In genomic region chr5:129780131-129780530, GRCm38 (mm10) we compare ENCODE assay signal across 23 mouse cellular contexts. TPM values are rescaled to one million over a fixed set of nuclear protein-coding genes. Genes with fewer than 3 reads are reported as not detected.
DNase-seq lines count a peak whose midpoint lies in the region; ATAC-seq lines count a peak whose summit lies in the region.
"Had no signal": no experiment of that assay in that cellular context is flagged by ENCODE, and none has a peak within 500 bp of the region (broad histone marks: within the 10 kb centered on the region; RNA-seq: fewer than 3 reads in every experiment).

No protein-coding gene starts in this region.

- no peak overlapping the region for H3K27ac ChIP-seq in embryonic facial prominence, embryonic 12.5 days
- H3K27ac ChIP-seq in embryonic facial prominence, embryonic 10.5 days (replicated peaks) = no peak overlapping the region
- no peak overlapping the region for H3K27ac ChIP-seq in liver, embryonic 12.5 days
- H3K27ac ChIP-seq: hindbrain, embryonic 12.5 days; neural tube, embryonic 12.5 days had no signal

- no peak for ATAC-seq in embryonic facial prominence, embryonic 12.5 days (ENCODE audit: insufficient number of reproducible peaks, insufficient read depth, low FRiP score, low TSS enrichment)
- ATAC-seq in liver, embryonic 12.5 days = no peak
- ATAC-seq: activated CD4-positive, CD25-positive, alpha-beta regulatory T cell, adult 4 months had no signal

- no peak for DNase-seq in embryonic facial prominence, embryonic 10.5 days (ENCODE audit: low spot score)
- DNase-seq in liver (no peak), R1 (ENCODE audit: low read depth, low spot score) (peak; percentile 74)
- no peak for DNase-seq in lung, postnatal 4 days
- no peak for DNase-seq in kidney, adult 11 months
- no peak for DNase-seq in heart, adult 18-20 months
- DNase-seq: adrenal gland, adult 8-10 months; cerebellum, adult 11-12 months; cerebellum, postnatal 14 days; heart, postnatal 14 days; kidney, postnatal 4 days; liver, embryonic 13.5 days; lung, postnatal 36 days; midbrain, embryonic 14.5 days; right cerebral cortex, postnatal 14 days had no signal

- H3K4me3 ChIP-seq in embryonic facial prominence, embryonic 12.5 days = no peak overlapping the region
- no peak overlapping the region for H3K4me3 ChIP-seq in embryonic facial prominence, embryonic 10.5 days
- H3K4me3 ChIP-seq in liver, embryonic 12.5 days = no peak overlapping the region

- no peak overlapping the region for H3K9ac ChIP-seq in embryonic facial prominence, embryonic 12.5 days
- H3K9ac ChIP-seq in liver, embryonic 12.5 days = no peak overlapping the region

- H3K36me3 ChIP-seq in embryonic facial prominence, embryonic 12.5 days = no peaks in the 10 kb centered on the region
- H3K36me3 ChIP-seq in embryonic facial prominence, embryonic 10.5 days (replicated peaks) = no peaks in the 10 kb centered on the region
- peaks cover 13% of the 10 kb centered on the region for H3K36me3 ChIP-seq in liver, embryonic 12.5 days
- H3K36me3 ChIP-seq: heart, embryonic 13.5 days; hindbrain, embryonic 12.5 days; intestine, embryonic 15.5 days; lung, embryonic 15.5 days; neural tube, embryonic 12.5 days had no signal

- no peaks in the 10 kb centered on the region for H3K9me3 ChIP-seq in embryonic facial prominence, embryonic 12.5 days
- no peaks in the 10 kb centered on the region for H3K9me3 ChIP-seq in embryonic facial prominence, embryonic 10.5 days
- H3K9me3 ChIP-seq in liver, embryonic 12.5 days (replicated peaks) = no peaks in the 10 kb centered on the region
- H3K9me3 ChIP-seq: heart, embryonic 13.5 days; hindbrain, embryonic 12.5 days; intestine, embryonic 15.5 days; liver, embryonic 13.5 days; lung, embryonic 15.5 days; neural tube, embryonic 12.5 days had no signal

- peak overlapping the region; percentile 84; the same call in 1 of the 2 replicates for H3K4me2 ChIP-seq in embryonic facial prominence, embryonic 12.5 days (replicated peaks)
- 0 out of 2 replicates have a peak overlapping the region, but pooled peaks have one; percentile 84 for H3K4me2 ChIP-seq in liver, embryonic 12.5 days

- H3K4me1 ChIP-seq in embryonic facial prominence, embryonic 12.5 days = 0 out of 2 replicates have a peak, but pooled peaks cover 3% of the 10 kb centered on the region
- H3K4me1 ChIP-seq in embryonic facial prominence, embryonic 10.5 days = peaks cover 18% of the 10 kb centered on the region
- peaks cover 31% of the 10 kb centered on the region for H3K4me1 ChIP-seq in liver, embryonic 12.5 days
- H3K4me1 ChIP-seq: intestine, embryonic 15.5 days had no signal

- H3K27me3 ChIP-seq in embryonic facial prominence, embryonic 12.5 days = no peaks in the 10 kb centered on the region
- no peaks in the 10 kb centered on the region for H3K27me3 ChIP-seq in embryonic facial prominence, embryonic 10.5 days (replicated peaks; ENCODE audit: low read depth, poor library complexity, severe bottlenecking)
- no peaks in the 10 kb centered on the region for H3K27me3 ChIP-seq in liver, embryonic 12.5 days (replicated peaks)
- H3K27me3 ChIP-seq: heart, embryonic 13.5 days; hindbrain, embryonic 12.5 days; intestine, embryonic 15.5 days; liver, embryonic 13.5 days; lung, embryonic 15.5 days; neural tube, embryonic 12.5 days had no signal

- 85% methylated on average over 3 of the region's 3 CpGs for WGBS in embryonic facial prominence, embryonic 12.5 days
- 92% methylated on average over 3 of the region's 3 CpGs for WGBS in embryonic facial prominence, embryonic 10.5 days
- WGBS in liver, embryonic 12.5 days (ENCODE audit: insufficient replicate concordance) = 86% methylated on average over 3 of the region's 3 CpGs

RNA-seq across cellular contexts. Expression of gene Psph, which starts 7.1 kb away (rescaled TPM):
- 30.0 and 31.7 TPM in 2 replicates for polyA plus RNA-seq in embryonic facial prominence, embryonic 12.5 days (2016; fragmentation: Nextera tagmentation; extraction: Ambion mirVana)
- 35.5 and 38.6 TPM in 2 replicates for polyA plus RNA-seq in embryonic facial prominence, embryonic 10.5 days (2016; fragmentation: Nextera tagmentation; extraction: Ambion mirVana)
- polyA plus RNA-seq in liver, embryonic 12.5 days (2016; fragmentation: Nextera tagmentation; extraction: Ambion mirVana) = 88.0 and 88.7 TPM in 2 replicates
- total RNA-seq in heart, adult 18-20 months (2021) = 10 to 100 TPM in 1 of 2 experiments, 1 to 10 TPM in 1; 8.9 to 10.7 TPM

RNA-seq across cellular contexts. Expression of gene Nipsnap2, which starts 55.3 kb away (rescaled TPM):
- 89.1 and 96.8 TPM in 2 replicates for polyA plus RNA-seq in embryonic facial prominence, embryonic 12.5 days (2016; fragmentation: Nextera tagmentation; extraction: Ambion mirVana)
- 74.2 and 74.8 TPM in 2 replicates for polyA plus RNA-seq in embryonic facial prominence, embryonic 10.5 days (2016; fragmentation: Nextera tagmentation; extraction: Ambion mirVana)
- polyA plus RNA-seq in liver, embryonic 12.5 days (2016; fragmentation: Nextera tagmentation; extraction: Ambion mirVana) = 32.8 and 36.9 TPM in 2 replicates
- 100 to 1,000 TPM; 843 to 897 TPM for total RNA-seq in heart, adult 18-20 months (2021)
